Mouse (Mus musculus) CD8-positive naive resting alpha-beta T cell, adult 2 months (primary cell): ENCODE measurements around the gene Il12b.

Experiments
- DNase-seq, 2 experiments: peaks; one replicate each; pipeline ENCODE4 v3.0.0; 2022; ENCODE audit warnings: low read depth in 2 of 2, low spot score in 2 of 2

Gene Il12b

DNA sequence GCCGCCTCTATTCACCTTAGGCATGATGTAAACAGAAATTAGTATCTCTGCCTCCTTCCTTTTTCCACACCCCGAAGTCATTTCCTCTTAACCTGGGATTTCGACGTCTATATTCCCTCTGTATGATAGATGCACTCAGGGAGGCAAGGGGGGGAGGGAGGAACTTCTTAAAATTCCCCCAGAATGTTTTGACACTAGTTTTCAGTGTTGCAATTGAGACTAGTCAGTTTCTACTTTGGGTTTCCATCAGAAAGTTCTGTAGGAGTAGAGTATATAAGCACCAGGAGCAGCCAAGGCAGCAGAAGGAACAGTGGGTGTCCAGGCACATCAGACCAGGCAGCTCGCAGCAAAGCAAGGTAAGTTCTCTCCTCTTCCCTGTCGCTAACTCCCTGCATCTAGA, at the start of gene Il12b:
Il12b (plus strand) TSS at position 301 of the 400 bp plus-strand sequence.
- no peak for DNase-seq

DNA sequence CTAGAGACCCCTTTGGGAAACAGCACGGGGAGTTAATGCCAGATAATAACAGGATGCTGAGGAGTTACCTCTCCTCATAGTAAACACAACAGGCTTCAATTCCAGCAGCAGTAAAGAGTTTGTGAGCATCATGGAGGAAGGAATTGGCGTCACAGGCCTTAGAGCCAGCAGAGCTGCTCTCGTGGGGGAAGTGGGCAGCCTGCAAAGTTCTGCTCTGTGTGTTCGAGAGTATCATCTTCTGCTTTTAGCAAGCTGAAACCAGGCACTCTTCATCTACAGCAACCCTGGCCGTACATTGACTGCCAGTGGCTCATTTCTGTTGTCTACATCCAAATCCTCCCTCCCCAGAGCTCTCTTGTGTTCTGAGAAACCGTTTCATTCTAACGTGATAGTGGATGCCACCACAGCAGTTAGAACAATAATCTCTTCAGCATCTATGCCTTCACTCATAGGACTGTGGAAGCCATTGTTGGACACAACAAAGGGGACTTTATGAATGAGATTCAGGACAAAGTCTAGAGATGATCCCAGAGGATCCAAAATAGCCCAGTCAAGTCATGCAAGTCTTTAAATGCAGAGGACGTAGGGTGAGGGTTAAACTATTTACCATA, 44.9 kb upstream of the Il12b start:
- no peak for DNase-seq

DNA sequence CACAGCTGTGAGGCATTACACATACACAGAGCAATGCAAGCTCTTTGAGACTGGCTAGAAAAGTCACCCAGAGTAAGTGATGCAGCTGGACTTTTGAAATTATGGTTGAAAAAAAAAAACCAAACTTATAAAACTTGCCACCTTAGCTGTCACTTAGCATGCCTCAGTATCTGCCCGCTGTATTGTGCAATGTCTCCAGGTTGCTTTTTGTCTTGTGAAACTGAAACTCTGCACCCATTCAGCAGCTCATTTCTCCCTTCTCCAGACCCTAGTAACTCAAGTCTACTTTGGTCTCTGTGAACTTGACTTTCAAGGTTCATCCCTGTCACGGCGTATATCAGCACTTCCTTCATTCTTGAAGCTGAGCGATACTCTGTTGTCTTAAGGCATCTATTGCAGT, 43.7 kb upstream of the Il12b start:
- no peak for DNase-seq

DNA sequence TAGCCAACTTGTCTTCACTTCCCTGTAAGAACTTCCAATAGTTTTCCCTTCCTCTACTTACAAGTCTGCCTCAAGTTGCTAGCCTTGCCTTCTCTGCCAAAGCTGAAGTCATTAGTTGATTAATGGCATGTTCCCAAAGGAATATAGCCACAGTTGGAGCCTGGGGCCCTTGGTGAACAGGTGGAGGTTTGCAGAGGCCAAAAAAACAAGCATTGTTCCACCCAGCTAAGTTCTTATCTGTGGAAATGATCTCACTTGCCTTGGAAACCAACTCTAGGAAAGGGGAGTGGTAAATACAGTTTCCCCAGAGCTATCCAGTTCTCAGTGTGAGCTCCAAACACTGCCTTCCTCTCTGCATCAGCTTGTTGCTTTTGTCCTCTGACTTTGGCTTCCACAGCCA, 35.3 kb upstream of the Il12b start:
- no peak for DNase-seq

DNA sequence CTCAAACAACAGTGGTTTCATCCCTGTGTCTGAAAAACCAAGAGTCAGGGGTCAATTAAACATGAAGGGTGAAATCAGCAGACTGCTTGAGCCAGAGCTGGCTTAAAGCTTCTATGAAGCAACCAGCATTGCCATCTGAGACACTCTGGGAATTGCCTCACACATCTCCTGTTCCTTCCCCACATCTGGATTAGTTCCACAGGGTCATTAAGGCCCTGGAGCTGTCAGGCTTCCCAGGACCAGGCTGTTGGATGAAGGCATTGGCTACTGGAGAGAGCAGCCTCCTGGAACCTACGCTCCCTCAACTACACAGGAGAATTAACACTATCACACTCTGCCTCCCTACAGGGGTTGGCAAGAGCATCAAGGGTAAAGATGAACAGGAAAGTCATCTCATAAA, 32.2 kb upstream of the Il12b start:
- DNase-seq: no peak

DNA sequence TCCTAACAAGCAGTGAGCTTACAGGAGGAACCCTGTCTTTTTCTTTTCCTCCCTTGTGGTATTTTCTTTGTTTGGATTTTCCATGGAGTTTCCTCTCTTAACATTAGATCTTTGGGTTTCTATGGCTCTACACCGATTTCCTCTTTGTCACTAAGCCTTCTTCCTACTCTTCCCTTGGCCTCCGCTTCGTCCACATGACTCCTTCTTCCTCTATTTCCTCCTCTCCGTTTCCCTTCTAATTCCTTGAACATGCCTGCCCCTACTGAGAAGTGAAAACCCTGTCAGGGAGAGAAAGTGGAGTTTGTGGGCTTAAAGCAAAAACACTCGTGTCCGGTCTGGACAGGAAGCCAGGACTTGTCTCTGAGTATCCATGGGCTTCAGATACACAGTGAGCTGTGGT, 27.0 kb upstream of the Il12b start:
- DNase-seq: no peak

DNA sequence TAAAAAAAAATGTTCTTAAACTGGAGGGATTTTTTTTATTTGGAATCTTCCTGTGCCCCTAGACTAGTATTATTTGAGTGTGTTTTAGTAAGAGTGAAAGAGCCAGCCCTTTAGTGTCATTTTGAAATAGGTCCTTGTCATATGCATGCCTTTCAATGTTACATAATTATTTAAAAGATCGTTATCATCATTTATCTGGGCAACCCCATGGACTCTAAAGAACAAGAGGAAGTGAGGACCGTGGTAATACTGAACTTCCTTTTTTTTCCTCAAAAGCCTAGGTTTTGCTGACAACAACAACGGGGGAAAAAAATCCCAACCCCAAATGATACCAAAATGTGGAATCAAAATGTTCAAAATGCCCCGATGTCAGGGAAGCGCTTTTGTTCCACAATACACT, 22.0 kb upstream of the Il12b start:
- DNase-seq: no peak

DNA sequence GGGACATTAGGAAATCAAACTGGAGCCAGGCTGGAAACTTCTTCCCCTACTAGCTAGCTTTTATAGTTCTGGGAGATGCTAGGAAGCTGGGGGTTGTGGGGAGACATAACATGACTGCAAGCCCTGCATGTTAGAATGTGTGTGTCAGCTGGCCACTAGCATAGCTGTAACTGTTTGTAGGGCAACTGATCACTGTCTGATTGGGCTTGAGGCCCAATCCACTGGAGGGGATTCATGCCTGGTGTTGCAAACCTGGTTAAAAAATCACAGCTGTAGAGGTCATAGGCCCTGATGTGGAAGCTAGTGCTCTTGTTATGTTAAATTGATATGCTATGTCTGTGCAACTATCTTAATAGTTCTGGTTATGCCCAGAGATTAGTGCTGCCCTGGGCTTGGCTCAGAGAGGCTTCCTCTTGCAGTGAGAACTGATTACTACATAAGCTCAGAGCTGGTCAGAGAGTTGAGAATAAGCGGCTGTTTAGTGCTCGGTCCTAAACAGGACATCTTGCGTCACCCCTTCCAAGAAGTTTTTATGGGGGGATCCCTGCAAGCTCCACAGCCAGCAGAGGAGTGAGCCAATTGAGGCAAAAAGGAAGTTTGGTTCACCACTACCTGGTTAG, 19.3 kb upstream of the Il12b start:
- DNase-seq: no peak

DNA sequence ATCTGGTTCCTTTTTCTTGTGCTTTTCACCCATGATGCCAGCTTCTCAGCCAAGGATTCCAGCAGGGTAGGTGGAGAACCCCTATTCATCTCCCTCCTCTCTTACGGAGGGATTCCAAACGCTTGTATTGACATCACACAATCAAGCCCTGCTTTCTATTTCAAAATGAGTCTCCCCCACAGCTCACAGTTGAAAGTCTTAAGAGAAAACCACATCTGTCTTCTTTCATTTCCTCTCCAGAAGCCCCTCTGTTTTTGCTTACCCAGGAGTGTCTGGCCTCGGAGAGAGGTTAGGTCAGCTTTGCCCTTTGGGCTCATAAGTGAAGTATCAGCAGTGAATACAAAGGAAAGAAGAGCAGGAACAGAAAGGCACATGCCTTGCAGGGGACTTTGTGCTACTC, 17.7 kb upstream of the Il12b start:
- no peak for DNase-seq

DNA sequence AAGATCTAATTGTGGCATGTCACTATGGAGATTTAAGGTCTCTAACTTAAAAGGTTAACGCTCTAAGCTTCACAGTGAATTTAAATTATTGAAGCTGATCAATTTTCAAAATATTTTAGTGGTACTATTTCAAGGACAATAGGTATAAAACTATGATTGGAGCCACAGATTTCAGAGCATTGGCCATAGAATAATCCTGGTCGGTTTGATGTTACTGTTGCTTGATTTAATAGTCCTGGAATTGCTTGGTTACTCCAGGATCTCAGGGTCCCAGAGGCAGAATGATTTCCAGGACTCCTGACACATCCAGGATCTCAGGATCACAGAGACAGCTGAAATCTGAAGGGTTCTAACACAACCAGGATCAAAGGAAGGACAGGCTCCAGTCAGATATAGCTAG, 12.8 kb upstream of the Il12b start:
- DNase-seq: no peak

DNA sequence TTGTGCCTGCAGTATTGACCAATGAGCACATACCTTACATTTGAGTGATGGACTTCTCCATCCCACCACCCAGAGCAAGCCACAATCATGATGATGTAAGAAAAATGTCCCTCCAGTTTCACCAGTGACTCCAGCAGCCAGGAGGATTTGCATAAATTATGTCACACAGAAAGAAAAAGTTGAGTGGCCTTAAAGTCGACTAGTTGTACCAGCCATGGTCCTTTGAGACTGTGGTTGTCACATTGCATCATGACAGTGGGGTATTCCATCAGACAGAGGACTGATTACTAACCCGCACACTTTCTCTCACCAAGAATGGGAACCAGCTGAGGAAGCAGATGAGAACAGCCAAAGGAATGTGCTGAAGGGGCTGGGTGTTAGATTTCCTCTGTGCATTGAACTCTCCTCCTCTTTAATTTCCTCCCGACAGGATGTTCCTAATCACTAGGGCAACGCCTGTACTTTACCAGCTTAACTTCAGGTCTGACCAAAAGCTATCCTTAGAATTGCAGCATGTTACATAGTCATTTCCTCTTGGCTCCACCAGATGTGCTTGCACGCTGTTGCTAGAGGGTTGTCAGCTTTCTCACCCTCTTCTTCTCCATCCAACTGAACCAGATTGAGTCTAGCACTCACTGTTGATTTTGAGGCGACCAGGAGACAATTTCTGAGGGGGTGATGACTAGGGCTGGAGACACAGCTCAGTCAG, 9.7 kb upstream of the Il12b start:
- no peak for DNase-seq

DNA sequence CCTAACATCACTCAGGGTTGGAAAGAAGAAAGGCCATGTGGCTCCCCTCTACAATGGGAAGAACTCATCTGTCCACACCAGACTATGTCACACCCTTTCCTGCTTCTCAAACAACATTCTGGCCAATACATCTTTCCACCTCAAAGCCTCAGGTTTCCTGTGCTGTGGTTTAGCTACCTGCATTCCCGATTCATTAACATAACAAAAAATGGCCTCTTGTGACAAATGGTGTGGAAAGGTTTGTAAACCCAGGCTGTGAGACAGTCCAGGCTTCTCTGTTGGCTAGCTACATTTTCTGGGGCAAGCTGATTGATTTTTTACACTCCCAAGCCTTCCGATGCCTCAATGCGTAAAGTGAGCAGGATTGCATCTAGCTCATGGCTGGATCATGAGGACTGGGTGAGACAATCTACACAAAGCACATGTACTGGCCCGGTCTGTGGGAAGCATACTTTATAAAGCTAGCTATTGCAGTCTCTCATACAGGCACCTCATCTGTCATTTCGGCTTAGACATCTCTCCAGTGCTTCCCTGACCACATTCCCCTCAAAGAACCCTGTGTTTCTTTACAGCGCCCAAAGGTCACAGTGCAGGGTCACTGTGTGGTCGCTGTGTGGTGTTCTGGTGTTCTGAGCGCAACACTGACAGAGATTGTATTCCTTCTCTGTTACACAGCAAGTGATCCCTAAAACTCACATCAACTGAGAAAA, 6.6 kb upstream of the Il12b start:
- DNase-seq: no peak

DNA sequence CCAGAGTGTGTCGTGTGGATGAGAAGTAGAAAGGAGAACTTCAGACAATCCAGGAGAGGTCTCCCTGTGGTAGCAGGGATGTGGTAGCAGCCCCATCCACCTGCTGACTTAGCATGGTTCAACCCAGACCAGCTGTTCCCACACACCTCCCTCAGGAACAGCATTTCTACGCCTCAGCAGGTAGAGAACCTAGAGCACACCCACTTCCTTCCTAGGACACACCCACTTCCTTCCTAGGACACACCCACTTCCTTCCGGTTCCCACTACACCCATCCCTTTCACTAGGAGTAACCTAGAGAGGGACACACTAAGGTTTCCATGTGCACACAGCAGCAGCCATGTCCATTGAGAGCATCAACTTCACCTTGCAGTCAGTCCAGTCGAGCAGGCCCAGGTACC, 4.5 kb upstream of the Il12b start:
- no peak for DNase-seq

DNA sequence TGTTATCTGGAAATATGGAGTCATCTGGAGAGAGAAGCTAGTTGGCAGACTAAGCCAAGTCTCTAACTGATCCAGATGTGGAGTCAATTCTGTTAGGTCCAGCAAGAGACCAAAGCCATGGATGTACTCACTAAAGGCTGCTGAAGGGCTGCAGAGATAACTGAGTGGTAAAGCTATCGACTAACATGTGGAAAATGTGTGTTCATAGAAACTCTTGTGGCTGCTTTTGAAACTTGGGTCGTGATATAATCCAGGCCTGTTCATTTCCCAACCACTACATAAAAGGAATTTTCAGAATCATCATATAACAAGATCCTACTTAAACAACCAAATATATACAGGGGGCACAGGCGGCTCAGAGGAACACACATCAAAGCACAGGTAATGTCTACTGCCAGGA, 2.3 kb upstream of the Il12b start:
- DNase-seq: no peak

DNA sequence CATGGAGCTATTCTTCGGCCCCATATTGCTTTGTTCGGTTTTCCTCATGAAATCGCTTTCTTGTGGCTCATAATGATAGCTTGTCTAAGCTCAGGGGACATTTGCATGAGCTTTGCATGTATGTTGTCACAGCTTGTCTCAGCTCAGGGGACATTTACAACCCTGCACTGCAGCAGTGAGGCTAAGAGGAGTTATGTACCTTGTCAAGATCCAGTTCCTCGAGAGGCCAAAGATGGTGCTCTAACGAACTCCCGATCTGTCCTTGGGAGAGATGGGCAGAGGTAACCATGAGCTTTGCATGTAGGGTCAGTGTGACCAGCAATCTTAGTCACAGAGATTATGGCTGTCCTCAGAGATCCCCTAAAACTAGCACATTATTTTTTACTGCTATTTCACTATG, 1.5 kb upstream of the Il12b start:
- no peak for DNase-seq

DNA sequence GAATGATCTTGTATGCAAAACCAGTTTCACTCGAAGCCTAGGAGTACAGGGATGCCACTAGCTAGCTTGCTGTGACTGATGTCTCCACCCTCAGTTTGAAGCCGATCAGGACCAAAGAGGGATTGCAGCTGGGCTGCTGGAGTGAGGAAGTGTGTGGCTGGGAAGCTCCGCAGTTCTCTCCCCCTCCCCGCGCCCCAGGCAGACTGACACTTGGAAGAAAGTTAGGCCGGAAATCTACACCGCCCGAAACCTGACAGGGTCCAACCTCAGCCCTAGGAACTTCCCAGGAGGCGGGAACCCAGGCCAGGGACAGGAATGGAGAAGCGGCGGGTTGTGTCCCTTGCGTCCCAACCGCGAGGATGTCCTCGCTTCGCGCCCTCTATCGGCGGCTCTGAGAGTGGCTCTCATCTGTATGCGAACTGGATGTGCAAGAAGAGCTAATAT, 1.1 kb upstream of the Il12b start:
- peak; percentile 19 to 46 for DNase-seq

DNA sequence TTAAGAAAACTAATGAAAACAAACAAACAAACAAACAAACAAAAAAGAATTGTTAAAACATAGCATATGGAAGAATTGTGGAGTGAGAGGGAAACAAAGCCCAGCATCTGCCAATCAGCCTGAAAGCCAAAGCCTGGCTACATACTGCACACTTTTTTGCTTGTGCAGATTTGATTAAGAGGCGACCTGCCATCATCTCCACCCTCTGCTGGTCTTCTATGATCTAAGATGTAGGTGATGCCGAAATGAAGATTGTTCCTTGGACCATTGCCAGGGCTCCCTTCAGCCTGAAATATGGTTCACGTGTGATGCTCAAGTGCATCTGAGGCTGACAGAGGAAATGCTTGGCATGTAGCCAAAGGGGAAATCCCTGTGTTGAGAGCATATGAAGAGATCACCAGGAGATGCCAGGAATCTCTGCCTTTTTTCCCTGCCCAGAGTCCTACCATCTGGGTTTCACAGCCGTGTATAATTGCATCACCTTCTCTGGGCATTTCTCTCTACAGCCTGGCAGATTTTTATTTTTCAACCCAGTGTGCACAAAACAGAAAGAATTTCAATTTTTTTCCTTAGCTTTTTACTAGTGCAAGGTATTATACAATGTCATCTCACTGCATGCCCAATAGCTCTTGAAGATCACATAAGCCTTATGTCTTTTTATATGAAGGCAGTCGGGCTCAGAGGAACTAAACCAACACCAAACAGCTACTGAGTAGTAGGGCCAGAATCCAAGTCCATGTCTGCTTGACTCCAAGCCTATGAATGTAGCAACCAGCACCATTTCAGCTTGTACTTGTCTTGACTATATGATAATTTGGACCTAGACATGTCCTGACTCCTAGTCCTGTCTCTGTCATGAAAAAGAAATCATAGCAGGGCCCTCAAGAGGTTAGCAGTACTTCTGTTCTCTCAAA, 2.0 kb downstream of the Il12b start:
- DNase-seq: no peak

DNA sequence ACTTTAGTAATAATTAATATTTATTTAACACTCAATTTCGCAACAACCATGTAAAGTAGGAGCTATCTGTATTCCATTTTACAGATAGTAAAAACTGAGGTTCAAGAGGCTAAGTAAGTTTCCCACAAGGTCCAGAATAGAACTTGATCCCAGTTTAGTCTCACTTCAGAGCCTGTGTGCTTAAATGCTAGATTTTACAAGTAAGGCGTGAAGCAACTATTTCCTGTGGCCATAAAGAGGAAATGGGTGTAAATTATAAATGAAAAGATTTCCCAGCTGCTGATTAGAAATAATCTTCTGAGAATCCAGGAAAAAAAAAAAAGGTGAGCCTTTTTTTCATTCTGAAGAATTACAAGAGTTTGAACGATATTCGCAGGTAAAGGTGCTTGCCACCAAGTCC, 5.2 kb downstream of the Il12b start:
- DNase-seq: no peak

DNA sequence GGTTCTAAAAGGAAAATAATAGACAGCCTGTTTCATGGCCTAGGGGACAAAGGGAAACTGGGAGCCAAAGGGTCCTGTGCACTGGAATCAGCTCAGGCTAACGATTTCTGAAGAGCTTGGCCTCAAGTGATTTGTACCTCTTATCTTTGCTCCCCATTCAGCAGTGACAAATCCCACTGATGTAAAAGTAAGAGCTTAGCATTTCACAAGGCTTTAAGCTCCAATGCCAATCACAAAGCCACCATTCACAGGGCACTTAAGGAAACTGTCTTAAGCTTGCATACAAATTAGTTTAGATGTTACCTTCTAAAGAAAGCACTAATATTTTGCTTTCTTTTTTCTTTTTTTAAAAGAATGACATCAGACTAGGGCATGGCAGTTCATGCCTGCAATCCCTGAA, 6.1 kb downstream of the Il12b start:
- no peak for DNase-seq

DNA sequence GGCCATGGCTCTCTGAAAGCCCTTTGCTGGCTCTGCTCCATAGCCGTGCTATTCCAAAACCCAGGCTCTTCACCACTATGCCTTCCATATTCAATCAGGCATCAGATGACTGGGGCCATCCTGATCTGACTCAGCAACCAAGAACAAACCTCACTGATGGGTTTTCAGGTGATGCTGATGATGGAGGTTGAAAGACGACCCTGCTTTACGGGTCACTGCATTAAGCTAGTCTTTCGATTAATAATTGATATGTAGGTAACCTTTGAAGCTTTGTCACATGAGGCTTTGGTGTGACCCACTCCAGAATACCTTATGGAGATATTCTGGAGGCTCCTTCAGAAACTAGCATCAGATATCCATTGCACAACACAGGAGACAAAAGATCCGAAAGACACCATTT, 6.6 kb downstream of the Il12b start:
- no peak for DNase-seq

DNA sequence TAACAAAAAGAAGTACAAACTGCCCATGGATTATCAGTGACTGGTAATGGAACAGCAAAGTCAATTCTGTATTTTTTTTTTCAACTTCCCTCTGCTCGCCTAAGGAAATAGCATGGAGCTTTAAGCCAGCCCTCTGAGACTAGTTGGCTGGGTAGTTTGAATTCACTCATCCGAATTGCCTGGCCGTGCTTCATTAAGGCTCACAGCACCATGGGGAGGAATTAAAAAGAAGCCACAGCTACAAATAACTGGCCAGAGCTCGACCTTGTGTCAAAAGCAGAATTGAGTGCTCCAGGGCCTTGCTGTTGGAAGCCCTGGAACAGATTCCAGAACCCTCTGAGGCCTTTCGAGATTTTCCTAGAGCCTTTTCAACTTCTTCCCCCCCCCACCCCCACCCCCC, 8.8 kb downstream of the Il12b start:
- DNase-seq: no peak
